Mouse (Mus musculus): ENCODE measurements around the gene Ssxb5. TPM values are rescaled to one million over a fixed set of nuclear protein-coding genes. Genes with fewer than 3 reads are reported as not detected.

Gene Ssxb5
- not detected in 2 replicates for polyA plus RNA-seq (2015; fragmentation: Nextera tagmentation; extraction: Ambion mirVana)

DNA sequence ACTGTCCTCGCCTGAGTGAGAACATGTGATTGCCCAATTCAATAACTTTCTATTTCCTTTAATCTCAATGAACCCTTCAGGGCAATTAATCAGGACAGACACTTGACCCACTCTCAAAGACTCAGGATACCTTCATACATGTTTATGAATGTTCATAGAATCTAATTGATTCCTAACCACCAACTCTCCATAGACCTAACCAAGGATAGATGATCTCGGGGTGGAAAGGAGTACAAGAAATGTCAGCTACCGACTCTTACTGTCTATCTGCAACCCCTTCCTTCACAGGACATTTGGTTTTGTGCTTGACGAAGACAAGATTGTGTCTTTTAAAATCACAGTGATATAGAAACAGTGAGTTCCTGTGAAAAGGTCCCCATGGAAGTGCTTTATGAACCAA is at the start of gene Ssxb5:
Gene Ssxb5, plus strand, starts transcription at position 301 of the 400 bp plus-strand sequence.

GRCm38 (mm10) chrX:8843694-8844093 is 40.2 kb downstream of the Ssxb5 start, which contains the start of gene Gm6592:
Gene Gm6592, plus strand, starts transcription at chrX:8843994.

Other genes starting within 250 kb of the Ssxb5 start
- gene Ssxb3, start 211.9 kb upstream of the Ssxb5 start, polyA plus RNA-seq (2015; fragmentation: Nextera tagmentation; extraction: Ambion mirVana), result not detected in 2 replicates
- not detected in 2 replicates for gene Ssxb8, start 112.8 kb upstream of the Ssxb5 start, polyA plus RNA-seq (2015; fragmentation: Nextera tagmentation; extraction: Ambion mirVana)
- gene Ssx9, start 55.3 kb upstream of the Ssxb5 start, polyA plus RNA-seq (2015; fragmentation: Nextera tagmentation; extraction: Ambion mirVana), result not detected in 2 replicates
- gene Gm6592, start 40.3 kb downstream of the Ssxb5 start, polyA plus RNA-seq (2015; fragmentation: Nextera tagmentation; extraction: Ambion mirVana), result not detected in 2 replicates
- not detected in 2 replicates for gene Gm5751, start 70.6 kb downstream of the Ssxb5 start, polyA plus RNA-seq (2015; fragmentation: Nextera tagmentation; extraction: Ambion mirVana)
- gene B630019K06Rik, start 88.7 kb downstream of the Ssxb5 start, polyA plus RNA-seq (2015; fragmentation: Nextera tagmentation; extraction: Ambion mirVana), result 0.86 and 1.7 TPM in 2 replicates
- gene Fthl17b, start 159.3 kb downstream of the Ssxb5 start, polyA plus RNA-seq (2015; fragmentation: Nextera tagmentation; extraction: Ambion mirVana), result not detected in 2 replicates
- not detected in 2 replicates for gene Fthl17c, start 172.9 kb downstream of the Ssxb5 start, polyA plus RNA-seq (2015; fragmentation: Nextera tagmentation; extraction: Ambion mirVana)
- gene Fthl17d, start 183.1 kb downstream of the Ssxb5 start, polyA plus RNA-seq (2015; fragmentation: Nextera tagmentation; extraction: Ambion mirVana), result not detected in 2 replicates
- not detected in 2 replicates for gene Fthl17e, start 229.8 kb downstream of the Ssxb5 start, polyA plus RNA-seq (2015; fragmentation: Nextera tagmentation; extraction: Ambion mirVana)

All from skeletal muscle tissue, postnatal 0 days (tissue).